Comparison of ENCODE assay signal across 8 mouse cellular contexts in the genomic region with DNA sequence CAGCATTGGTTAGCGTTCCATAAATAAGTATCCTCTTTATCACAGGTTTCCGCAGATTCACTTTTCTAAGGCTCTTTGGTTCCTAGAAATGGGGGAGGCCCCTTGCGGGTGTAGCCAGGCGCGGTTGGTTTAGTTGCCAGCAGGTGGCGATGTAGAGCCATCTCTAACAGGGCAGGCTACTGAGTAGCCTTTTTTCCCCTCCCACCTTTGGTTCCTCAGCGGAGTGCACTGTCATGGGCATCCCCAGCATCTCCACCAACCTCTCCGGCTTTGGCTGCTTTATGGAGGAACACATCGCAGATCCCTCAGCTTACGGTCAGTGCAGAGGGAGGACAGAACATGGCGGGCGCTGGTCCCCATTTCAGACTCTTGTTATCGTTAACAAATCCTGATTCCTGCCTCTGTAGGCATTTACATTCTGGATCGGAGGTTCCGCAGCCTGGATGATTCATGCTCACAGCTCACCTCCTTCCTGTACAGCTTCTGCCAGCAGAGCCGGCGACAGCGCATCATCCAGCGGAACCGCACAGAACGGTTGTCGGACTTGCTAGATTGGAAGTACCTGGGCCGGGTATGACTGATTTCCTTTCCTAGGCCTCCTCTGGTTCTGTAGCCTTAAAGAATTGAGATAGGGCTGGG. TPM values are rescaled to one million over a fixed set of nuclear protein-coding genes. Genes with fewer than 3 reads are reported as not detected.
DNase-seq lines count a peak whose midpoint lies in the region; ATAC-seq and TF ChIP-seq lines count a peak whose summit lies in the region.

No protein-coding gene starts in this region.

- peak; percentile 81 to 94 for DNase-seq in adrenal gland, adult (ENCODE audit: inconsistent age in 2 of 2, low spot score in 1 of 2)
- DNase-seq in adrenal gland, adult 8-10 months: no peak
- peak; percentile 82 for DNase-seq in gastrocnemius, postnatal 14 days
- DNase-seq in left cerebral cortex, adult 8-10 months (ENCODE audit: low spot score in 2 of 2): peak; percentile 72 to 81
- DNase-seq in right cerebral cortex, postnatal 25 days: peak; percentile 84

- no peaks in the 10 kb centered on the region for H3K4me1 ChIP-seq in cortical plate, adult 2 months (ENCODE audit: control insufficient read depth, insufficient read depth, low read length)
- H3K4me1 ChIP-seq in megakaryocyte, embryonic 14.5 days: peaks cover 26% of the 10 kb centered on the region

- peaks cover 78% of the 10 kb centered on the region for H3K36me3 ChIP-seq in megakaryocyte, embryonic 14.5 days (replicated peaks; ENCODE audit: low read length)

- peak; percentile 80 for TF ChIP-seq POLR2A in cortical plate, adult 2 months (IDR thresholded peaks at IDR 0.05; ENCODE audit: extremely low read depth, insufficient read depth, low read length)

- peak overlapping the region; percentile 9; the same call in 1 of the 2 replicates for H3K27ac ChIP-seq in cortical plate, adult 2 months (ENCODE audit: insufficient read depth, low read length)

- H3K27me3 ChIP-seq in megakaryocyte, embryonic 14.5 days (replicated peaks): no peaks in the 10 kb centered on the region

- peak overlapping the region; percentile 33 for H3K4me3 ChIP-seq in cortical plate, adult 2 months (ENCODE audit: insufficient read depth, low read length)
- peak overlapping the region; percentile 70 for H3K4me3 ChIP-seq in megakaryocyte, embryonic 14.5 days (replicated peaks)

- H3K9me3 ChIP-seq in megakaryocyte, embryonic 14.5 days: no peaks in the 10 kb centered on the region

- ATAC-seq in inflammation-experienced regulatory T-cells, adult 6 months: peak; percentile 89

- TF ChIP-seq CTCF in cortical plate, adult 2 months (IDR thresholded peaks at IDR 0.05; ENCODE audit: extremely low read depth, insufficient read depth, low read length): peak; percentile 71

- intact Hi-C loops in gastrocnemius, postnatal 14 days (cut with DNase I; ENCODE audit: low total_unique reads): no loop called here

RNA-seq across cellular contexts. Expression of a gene that starts 8.2 kb away (rescaled TPM):
- 1,000 to 10,000 TPM; 1,223 to 1,354 (median 1,306) TPM for total RNA-seq in adrenal gland, adult 8-10 months (2022)
- polyA plus RNA-seq in cortical plate, adult 2 months (2012; rRNA removed): 588 and 637 TPM in 2 replicates
- 100 to 1,000 TPM; 119 to 132 TPM for total RNA-seq in gastrocnemius, postnatal 14 days (2021)
- polyA plus RNA-seq in inflammation-experienced regulatory T-cells, adult 6 months (2017; shearing (Covaris generic)): 1,000 to 10,000 TPM; 1,271 to 2,003 (median 1,772) TPM
- total RNA-seq in left cerebral cortex, adult 8-10 months (2022): 100 to 1,000 TPM; 206 to 283 (median 229) TPM
- 24,502 and 30,989 TPM in 2 replicates for polyA plus RNA-seq in megakaryocyte, embryonic 14.5 days (2012; ENCODE audit: insufficient read depth, low replicate concordance)

RNA-seq across cellular contexts. Expression of a gene that starts 13.6 kb away (rescaled TPM):
- 10 to 100 TPM; 36.8 to 43.8 (median 38.8) TPM for total RNA-seq in adrenal gland, adult 8-10 months (2022)
- polyA plus RNA-seq in cortical plate, adult 2 months (2012; rRNA removed): 41.7 and 47.4 TPM in 2 replicates
- total RNA-seq in gastrocnemius, postnatal 14 days (2021): 10 to 100 TPM; 20.3 to 23.7 TPM
- polyA plus RNA-seq in inflammation-experienced regulatory T-cells, adult 6 months (2017; shearing (Covaris generic)): 10 to 100 TPM; 36.7 to 48.4 (median 43.8) TPM
- 10 to 100 TPM; 30.0 to 37.5 (median 32.0) TPM for total RNA-seq in left cerebral cortex, adult 8-10 months (2022)
- 90.5 and 244 TPM in 2 replicates for polyA plus RNA-seq in megakaryocyte, embryonic 14.5 days (2012; ENCODE audit: insufficient read depth, low replicate concordance)

RNA-seq across cellular contexts. Expression of a gene that starts 15.2 kb away (rescaled TPM):
- 100 to 1,000 TPM in 1 of 4 experiments, 10 to 100 TPM in 3; 71.7 to 105 (median 89.1) TPM for total RNA-seq in adrenal gland, adult 8-10 months (2022)
- 99.4 and 103 TPM in 2 replicates for polyA plus RNA-seq in cortical plate, adult 2 months (2012; rRNA removed)
- total RNA-seq in gastrocnemius, postnatal 14 days (2021): 10 to 100 TPM; 20.1 to 22.4 TPM
- polyA plus RNA-seq in inflammation-experienced regulatory T-cells, adult 6 months (2017; shearing (Covaris generic)): 100 to 1,000 TPM; 138 to 175 (median 143) TPM
- 10 to 100 TPM; 57.8 to 78.7 (median 67.0) TPM for total RNA-seq in left cerebral cortex, adult 8-10 months (2022)
- polyA plus RNA-seq in megakaryocyte, embryonic 14.5 days (2012; ENCODE audit: insufficient read depth, low replicate concordance): 502 and 597 TPM in 2 replicates

RNA-seq across cellular contexts. Expression of a gene that starts 16.8 kb away (rescaled TPM):
- 10 to 100 TPM; 28.5 to 33.9 (median 29.8) TPM for total RNA-seq in adrenal gland, adult 8-10 months (2022)
- polyA plus RNA-seq in cortical plate, adult 2 months (2012; rRNA removed): 25.7 and 26.4 TPM in 2 replicates
- 100 to 1,000 TPM; 167 to 213 TPM for total RNA-seq in gastrocnemius, postnatal 14 days (2021)
- polyA plus RNA-seq in inflammation-experienced regulatory T-cells, adult 6 months (2017; shearing (Covaris generic)): 1 to 10 TPM; 6.7 to 10.0 (median 9.7) TPM
- 10 to 100 TPM; 14.7 to 16.4 (median 15.1) TPM for total RNA-seq in left cerebral cortex, adult 8-10 months (2022)
- polyA plus RNA-seq in megakaryocyte, embryonic 14.5 days (2012; ENCODE audit: insufficient read depth, low replicate concordance): 33.8 and 44.5 TPM in 2 replicates

RNA-seq across cellular contexts. Expression of a gene that starts 30.2 kb away (rescaled TPM):
- 1 to 10 TPM in 2 of 4 experiments, under 1 TPM in 2; 0.20 to 2.5 (median 0.94) TPM for total RNA-seq in adrenal gland, adult 8-10 months (2022)
- 0.11 and 0.13 TPM in 2 replicates for polyA plus RNA-seq in cortical plate, adult 2 months (2012; rRNA removed)
- total RNA-seq in gastrocnemius, postnatal 14 days (2021): not detected
- polyA plus RNA-seq in inflammation-experienced regulatory T-cells, adult 6 months (2017; shearing (Covaris generic)): 1 to 10 TPM in 1 of 3 experiments, under 1 TPM in 2; 0.23 to 1.8 (median 0.29) TPM
- not detected for total RNA-seq in left cerebral cortex, adult 8-10 months (2022)
- polyA plus RNA-seq in megakaryocyte, embryonic 14.5 days (2012; ENCODE audit: insufficient read depth, low replicate concordance): not detected in 2 replicates

Comparison
In these comparisons a context has a peak if more than half of its experiments do, and no peak if none do; other contexts are left out.
1. RNA of a gene that starts 8.2 kb away (total RNA-seq): 1,223 to 1,354 TPM in adrenal gland, adult 8-10 months; 206 to 283 TPM in left cerebral cortex, adult 8-10 months and 119 to 132 TPM in gastrocnemius, postnatal 14 days; every median in the first group is over 4 times any median in the second.